Mouse (Mus musculus): ENCODE measurements at regions not wholly inside any gene's neighbourhood (a gene's known extent, or its start where the extent isn't known, plus 50 kb on each side); places are given as distances from the start of the nearest gene placed in this dataset.
A peak's percentile ranks its signal among the peaks of the same experiment; 100 is the strongest.

- H3K4me2 ChIP-seq, result no peak overlapping the region
- H3K4me3 ChIP-seq, result no peak overlapping the region
- no peaks in the 10 kb centered on the region for H3K36me3 ChIP-seq
- no peak overlapping the region for H3K9ac ChIP-seq
- no peak for ATAC-seq (ENCODE audit: low FRiP score)
- H3K27ac ChIP-seq, result no peak overlapping the region
- no peaks in the 10 kb centered on the region for H3K27me3 ChIP-seq
- no peaks in the 10 kb centered on the region; the same call in 1 of the 2 replicates for H3K4me1 ChIP-seq (replicated peaks)
- WGBS, result 16% methylated on average over 2 of the region's 2 CpGs
- H3K9me3 ChIP-seq, result no peaks in the 10 kb centered on the region
These were observed 62.5 kb downstream of the Rad51ap2 start for GRCm38 (mm10) chr12:11518379-11518778.

- Histone ChIP-seq H3K27ac (no peak overlapping the region), H3K9ac (no peak overlapping the region), H3K4me3 (no peak overlapping the region), H3K4me2 (no peak overlapping the region), H3K4me1 (replicated peaks) (no peaks in the 10 kb centered on the region), H3K27me3 (no peaks in the 10 kb centered on the region), H3K36me3 (no peaks in the 10 kb centered on the region), H3K9me3 (no peaks in the 10 kb centered on the region)
- WGBS, result 90% methylated on average over 6 of the region's 6 CpGs
- ATAC-seq (ENCODE audit: low FRiP score), result no peak
These were observed 107.0 kb downstream of the Rad51ap2 start for GRCm38 (mm10) chr12:11562891-11563290.

- no peak overlapping the region for H3K4me2 ChIP-seq
- no peak overlapping the region for H3K27ac ChIP-seq
- H3K4me3 ChIP-seq, result no peak overlapping the region
- 89% methylated on average over 1 of the region's 1 CpGs for WGBS
- H3K9ac ChIP-seq, result no peak overlapping the region
- H3K36me3 ChIP-seq, result no peaks in the 10 kb centered on the region
- 0 out of 2 replicates have a peak, but pooled peaks have one; percentile 36 for ATAC-seq (ENCODE audit: low FRiP score)
- H3K4me1 ChIP-seq (replicated peaks), result no peaks in the 10 kb centered on the region
- no peaks in the 10 kb centered on the region for H3K27me3 ChIP-seq
- no peaks in the 10 kb centered on the region for H3K9me3 ChIP-seq
These were observed 114.3 kb downstream of the Rad51ap2 start for GRCm38 (mm10) chr12:11570160-11570559.

- H3K4me2 ChIP-seq, result no peak overlapping the region
- H3K27me3 ChIP-seq, result no peaks in the 10 kb centered on the region
- no peak for ATAC-seq (ENCODE audit: low FRiP score)
- WGBS, result 86% methylated on average over 2 of the region's 2 CpGs
- H3K27ac ChIP-seq, result no peak overlapping the region
- no peaks in the 10 kb centered on the region for H3K4me1 ChIP-seq (replicated peaks)
- no peaks in the 10 kb centered on the region for H3K9me3 ChIP-seq
- no peaks in the 10 kb centered on the region for H3K36me3 ChIP-seq
- H3K9ac ChIP-seq, result no peak overlapping the region
- H3K4me3 ChIP-seq, result no peak overlapping the region
These were observed 148.1 kb downstream of the Rad51ap2 start for GRCm38 (mm10) chr12:11603946-11604345.

GRCm38 (mm10) chr12:11608733-11609132 lies 152.9 kb downstream of the Rad51ap2 start:
- Histone ChIP-seq H3K27me3 (no peaks in the 10 kb centered on the region), H3K4me2 (no peak overlapping the region), H3K4me1 (replicated peaks) (no peaks in the 10 kb centered on the region), H3K27ac (no peak overlapping the region), H3K9me3 (no peaks in the 10 kb centered on the region), H3K36me3 (no peaks in the 10 kb centered on the region), H3K4me3 (no peak overlapping the region), H3K9ac (no peak overlapping the region)
- no peak for ATAC-seq (ENCODE audit: low FRiP score)

- Histone ChIP-seq H3K4me2 (no peak overlapping the region), H3K4me3 (no peak overlapping the region), H3K9me3 (no peaks in the 10 kb centered on the region), H3K27me3 (no peaks in the 10 kb centered on the region), H3K27ac (no peak overlapping the region), H3K36me3 (no peaks in the 10 kb centered on the region), H3K4me1 (replicated peaks) (no peaks in the 10 kb centered on the region), H3K9ac (no peak overlapping the region)
- WGBS, result 90% methylated on average over 2 of the region's 2 CpGs
- ATAC-seq (ENCODE audit: low FRiP score), result no peak
These were observed 155.8 kb downstream of the Rad51ap2 start for GRCm38 (mm10) chr12:11611656-11612055.

- H3K36me3 ChIP-seq, result no peaks in the 10 kb centered on the region
- H3K27me3 ChIP-seq, result no peaks in the 10 kb centered on the region
- ATAC-seq (ENCODE audit: low FRiP score), result no peak
- H3K4me1 ChIP-seq (replicated peaks), result no peaks in the 10 kb centered on the region
- H3K9me3 ChIP-seq, result no peaks in the 10 kb centered on the region
- H3K4me2 ChIP-seq, result no peak overlapping the region
- H3K9ac ChIP-seq, result no peak overlapping the region
- H3K27ac ChIP-seq, result no peak overlapping the region
- no peak overlapping the region for H3K4me3 ChIP-seq
- WGBS, result 76% methylated on average over 2 of the region's 2 CpGs
These were observed 159.4 kb downstream of the Rad51ap2 start for GRCm38 (mm10) chr12:11615237-11615636.

GRCm38 (mm10) chr12:11623561-11623960 lies 167.7 kb downstream of the Rad51ap2 start:
- Histone ChIP-seq H3K4me3 (no peak overlapping the region), H3K4me1 (replicated peaks) (no peaks in the 10 kb centered on the region), H3K9me3 (no peaks in the 10 kb centered on the region), H3K9ac (no peak overlapping the region), H3K36me3 (no peaks in the 10 kb centered on the region), H3K27ac (no peak overlapping the region), H3K4me2 (no peak overlapping the region), H3K27me3 (no peaks in the 10 kb centered on the region)
- ATAC-seq (ENCODE audit: low FRiP score), result no peak
- 86% methylated on average over 1 of the region's 1 CpGs for whole genome bisulfite sequencing

GRCm38 (mm10) chr12:11630178-11630577 lies 174.3 kb downstream of the Rad51ap2 start:
- Histone ChIP-seq H3K27me3 (no peaks in the 10 kb centered on the region), H3K27ac (no peak overlapping the region), H3K4me3 (no peak overlapping the region), H3K36me3 (no peaks in the 10 kb centered on the region), H3K4me1 (replicated peaks) (0 out of 2 replicates have a peak, but pooled peaks cover 3% of the 10 kb centered on the region), H3K9me3 (no peaks in the 10 kb centered on the region), H3K4me2 (no peak overlapping the region), H3K9ac (no peak overlapping the region)
- 66% methylated on average over 1 of the region's 1 CpGs for WGBS
- peak; percentile 17; the same call in 1 of the 2 replicates for ATAC-seq (ENCODE audit: low FRiP score)

GRCm38 (mm10) chr12:11631790-11632189 lies 175.9 kb downstream of the Rad51ap2 start:
- H3K27ac ChIP-seq, result no peak overlapping the region
- H3K9me3 ChIP-seq, result no peaks in the 10 kb centered on the region
- no peak overlapping the region for H3K4me2 ChIP-seq
- H3K36me3 ChIP-seq, result no peaks in the 10 kb centered on the region
- no peak overlapping the region for H3K4me3 ChIP-seq
- no peaks in the 10 kb centered on the region for H3K27me3 ChIP-seq
- 77% methylated on average over 1 of the region's 1 CpGs for WGBS
- no peak for ATAC-seq (ENCODE audit: low FRiP score)
- H3K4me1 ChIP-seq (replicated peaks), result 0 out of 2 replicates have a peak, but pooled peaks cover 3% of the 10 kb centered on the region
- H3K9ac ChIP-seq, result no peak overlapping the region

GRCm38 (mm10) chr12:11673281-11673680 lies 217.4 kb downstream of the Rad51ap2 start:
- WGBS, result 80% methylated on average over 3 of the region's 3 CpGs
- no peaks in the 10 kb centered on the region for H3K4me1 ChIP-seq (replicated peaks)
- H3K36me3 ChIP-seq, result no peaks in the 10 kb centered on the region

GRCm38 (mm10) chr12:11694797-11695196 lies 238.9 kb downstream of the Rad51ap2 start:
- no peaks in the 10 kb centered on the region for H3K36me3 ChIP-seq
- no peak for ATAC-seq (ENCODE audit: low FRiP score)
- H3K4me2 ChIP-seq, result no peak overlapping the region
- 89% methylated on average over 3 of the region's 3 CpGs for WGBS
- H3K4me1 ChIP-seq (replicated peaks), result no peaks in the 10 kb centered on the region
- H3K27ac ChIP-seq, result no peak overlapping the region
- H3K9ac ChIP-seq, result no peak overlapping the region
- H3K4me3 ChIP-seq, result no peak overlapping the region
- peaks cover 8% of the 10 kb centered on the region for H3K9me3 ChIP-seq
- H3K27me3 ChIP-seq, result no peaks in the 10 kb centered on the region

More at GRCm38 (mm10) chr12:11673281-11673680, 217.4 kb downstream of the Rad51ap2 start:
- no peak for ATAC-seq (ENCODE audit: low FRiP score)
- no peak overlapping the region for H3K4me3 ChIP-seq
- no peak overlapping the region for H3K9ac ChIP-seq
- H3K27ac ChIP-seq, result no peak overlapping the region
- H3K9me3 ChIP-seq, result no peaks in the 10 kb centered on the region
- H3K27me3 ChIP-seq, result no peaks in the 10 kb centered on the region
- H3K4me2 ChIP-seq, result no peak overlapping the region

GRCm38 (mm10) chr12:11708879-11709602 lies 253.2 kb downstream of the Rad51ap2 start:
- H3K27me3 ChIP-seq, result no peaks in the 10 kb centered on the region
- WGBS, result 85% methylated on average over 2 of the region's 2 CpGs
- no peaks in the 10 kb centered on the region for H3K4me1 ChIP-seq (replicated peaks)
- no peaks in the 10 kb centered on the region for H3K9me3 ChIP-seq
- no peak overlapping the region for H3K4me2 ChIP-seq
- no peak overlapping the region for H3K9ac ChIP-seq
- ATAC-seq (ENCODE audit: low FRiP score), result no peak
- no peaks in the 10 kb centered on the region for H3K36me3 ChIP-seq
- no peak overlapping the region for H3K27ac ChIP-seq
- no peak overlapping the region for H3K4me3 ChIP-seq

Measured in hindbrain, embryonic 13.5 days (tissue).